Mouse (Mus musculus): ENCODE data around the gene Alkal2. TPM values are rescaled to one million over a fixed set of nuclear protein-coding genes. Genes with fewer than 3 reads are reported as not detected.

Gene Alkal2
- polyA plus RNA-seq (2014; fragmentation: Nextera tagmentation; extraction: Ambion mirVana): 0.43 and 0.47 TPM in 2 replicates

GRCm38 (mm10) chr12:30883986-30884621 lies at the start of gene Alkal2:
Gene Alkal2, plus strand, starts transcription at chr12:30884322.
- peak within 1 kb of the TSS; percentile 40 for H3K4me3 ChIP-seq (ENCODE audit: low read depth, low read length)

GRCm38 (mm10) chr12:30848521-30848920 lies 35.6 kb upstream of the Alkal2 start:
- H3K27ac ChIP-seq (replicated peaks; ENCODE audit: low read depth, low read length): no peak overlapping the region
- H3K9ac ChIP-seq (ENCODE audit: low read length): no peak overlapping the region
- no peaks in the 10 kb centered on the region for H3K9me3 ChIP-seq (ENCODE audit: control insufficient read depth, low read length)
- H3K4me1 ChIP-seq (ENCODE audit: control insufficient read depth, insufficient read depth, low read length): no peaks in the 10 kb centered on the region
- H3K4me2 ChIP-seq (ENCODE audit: low read depth, severe bottlenecking): no peak overlapping the region
- no peak for ATAC-seq (ENCODE audit: insufficient number of reproducible peaks, low FRiP score, low TSS enrichment, low read depth)
- H3K4me3 ChIP-seq (ENCODE audit: low read depth, low read length): no peak overlapping the region
- H3K36me3 ChIP-seq (ENCODE audit: control insufficient read depth, insufficient read depth, low read length): no peaks in the 10 kb centered on the region
- H3K27me3 ChIP-seq (ENCODE audit: control insufficient read depth, insufficient read depth, low read length): no peaks in the 10 kb centered on the region
- 39% methylated on average over 1 of the region's 1 CpGs for WGBS
- DNase-seq (ENCODE audit: low spot score): no peak

More at GRCm38 (mm10) chr12:30883986-30884621, at the start of gene Alkal2:
- Histone ChIP-seq H3K36me3 (ENCODE audit: control insufficient read depth, insufficient read depth, low read length) (no peaks in the 10 kb centered on the region), H3K9me3 (ENCODE audit: control insufficient read depth, low read length) (no peaks in the 10 kb centered on the region), H3K9ac (ENCODE audit: low read length) (peak within 1 kb of the TSS; percentile 43; the same call in 1 of the 2 replicates), H3K27me3 (ENCODE audit: control insufficient read depth, insufficient read depth, low read length) (peaks cover 39% of the 10 kb centered on the region), H3K4me2 (ENCODE audit: low read depth, severe bottlenecking) (peak within 1 kb of the TSS; percentile 93), H3K27ac (replicated peaks; ENCODE audit: low read depth, low read length) (no peak within 1 kb of the TSS), H3K4me1 (ENCODE audit: control insufficient read depth, insufficient read depth, low read length) (peaks cover 6% of the 10 kb centered on the region; the same call in 1 of the 2 replicates)
- no peak for ATAC-seq (ENCODE audit: insufficient number of reproducible peaks, low FRiP score, low TSS enrichment, low read depth)
- DNase-seq (ENCODE audit: low spot score): peak; percentile 53
- under 1% methylated on average over 56 of the region's 58 CpGs for WGBS

- no peak overlapping the region for H3K27ac ChIP-seq (replicated peaks; ENCODE audit: low read depth, low read length)
- no peaks in the 10 kb centered on the region for H3K4me1 ChIP-seq (ENCODE audit: control insufficient read depth, insufficient read depth, low read length)
- ATAC-seq (ENCODE audit: insufficient number of reproducible peaks, low FRiP score, low TSS enrichment, low read depth) (no peak), DNase-seq (ENCODE audit: low spot score) (no peak)
- WGBS: 83% methylated on average over 2 of the region's 2 CpGs
- no peaks in the 10 kb centered on the region for H3K36me3 ChIP-seq (ENCODE audit: control insufficient read depth, insufficient read depth, low read length)
- H3K4me2 ChIP-seq (ENCODE audit: low read depth, severe bottlenecking): no peak overlapping the region
- no peaks in the 10 kb centered on the region for H3K27me3 ChIP-seq (ENCODE audit: control insufficient read depth, insufficient read depth, low read length)
- no peak overlapping the region for H3K4me3 ChIP-seq (ENCODE audit: low read depth, low read length)
- H3K9me3 ChIP-seq (ENCODE audit: control insufficient read depth, low read length): no peaks in the 10 kb centered on the region
- no peak overlapping the region for H3K9ac ChIP-seq (ENCODE audit: low read length)
Observed at GRCm38 (mm10) chr12:30850902-30851301, 33.2 kb upstream of the Alkal2 start.

GRCm38 (mm10) chr12:30851871-30852270 lies 32.3 kb upstream of the Alkal2 start:
- WGBS: 89% methylated on average over 6 of the region's 6 CpGs

GRCm38 (mm10) chr12:30855442-30856159 lies 28.5 kb upstream of the Alkal2 start:
- H3K4me1 ChIP-seq (ENCODE audit: control insufficient read depth, insufficient read depth, low read length): no peaks in the 10 kb centered on the region
- no peak overlapping the region for H3K27ac ChIP-seq (replicated peaks; ENCODE audit: low read depth, low read length)
- ATAC-seq (ENCODE audit: insufficient number of reproducible peaks, low FRiP score, low TSS enrichment, low read depth) (no peak), DNase-seq (ENCODE audit: low spot score) (no peak)
- no peaks in the 10 kb centered on the region for H3K36me3 ChIP-seq (ENCODE audit: control insufficient read depth, insufficient read depth, low read length)
- H3K4me3 ChIP-seq (ENCODE audit: low read depth, low read length): no peak overlapping the region
- 76% methylated on average over 6 of the region's 6 CpGs for WGBS
- no peaks in the 10 kb centered on the region for H3K9me3 ChIP-seq (ENCODE audit: control insufficient read depth, low read length)
- H3K9ac ChIP-seq (ENCODE audit: low read length): no peak overlapping the region
- no peaks in the 10 kb centered on the region for H3K27me3 ChIP-seq (ENCODE audit: control insufficient read depth, insufficient read depth, low read length)
- H3K4me2 ChIP-seq (ENCODE audit: low read depth, severe bottlenecking): no peak overlapping the region

More at GRCm38 (mm10) chr12:30851871-30852270, 32.3 kb upstream of the Alkal2 start:
- H3K4me2 ChIP-seq (ENCODE audit: low read depth, severe bottlenecking): no peak overlapping the region
- H3K27ac ChIP-seq (replicated peaks; ENCODE audit: low read depth, low read length): no peak overlapping the region
- ATAC-seq (ENCODE audit: insufficient number of reproducible peaks, low FRiP score, low TSS enrichment, low read depth): no peak
- H3K9ac ChIP-seq (ENCODE audit: low read length): no peak overlapping the region
- no peaks in the 10 kb centered on the region for H3K9me3 ChIP-seq (ENCODE audit: control insufficient read depth, low read length)
- H3K4me3 ChIP-seq (ENCODE audit: low read depth, low read length): no peak overlapping the region
- H3K27me3 ChIP-seq (ENCODE audit: control insufficient read depth, insufficient read depth, low read length): no peaks in the 10 kb centered on the region
- DNase-seq (ENCODE audit: low spot score): no peak
- H3K4me1 ChIP-seq (ENCODE audit: control insufficient read depth, insufficient read depth, low read length): no peaks in the 10 kb centered on the region
- no peaks in the 10 kb centered on the region for H3K36me3 ChIP-seq (ENCODE audit: control insufficient read depth, insufficient read depth, low read length)

GRCm38 (mm10) chr12:30856172-30856571 lies 27.9 kb upstream of the Alkal2 start:
- Histone ChIP-seq H3K9ac (ENCODE audit: low read length) (no peak overlapping the region), H3K27ac (replicated peaks; ENCODE audit: low read depth, low read length) (no peak overlapping the region), H3K27me3 (ENCODE audit: control insufficient read depth, insufficient read depth, low read length) (no peaks in the 10 kb centered on the region), H3K4me2 (ENCODE audit: low read depth, severe bottlenecking) (no peak overlapping the region), H3K36me3 (ENCODE audit: control insufficient read depth, insufficient read depth, low read length) (no peaks in the 10 kb centered on the region), H3K4me1 (ENCODE audit: control insufficient read depth, insufficient read depth, low read length) (no peaks in the 10 kb centered on the region), H3K9me3 (ENCODE audit: control insufficient read depth, low read length) (no peaks in the 10 kb centered on the region), H3K4me3 (ENCODE audit: low read depth, low read length) (no peak overlapping the region)
- no peak for ATAC-seq (ENCODE audit: insufficient number of reproducible peaks, low FRiP score, low TSS enrichment, low read depth)
- no peak for DNase-seq (ENCODE audit: low spot score)
- 94% methylated on average over 5 of the region's 5 CpGs for WGBS

GRCm38 (mm10) chr12:30864347-30864746 lies 19.8 kb upstream of the Alkal2 start:
- WGBS: 88% methylated on average over 2 of the region's 2 CpGs
- Histone ChIP-seq H3K9me3 (ENCODE audit: control insufficient read depth, low read length) (no peaks in the 10 kb centered on the region), H3K4me1 (ENCODE audit: control insufficient read depth, insufficient read depth, low read length) (no peaks in the 10 kb centered on the region), H3K27ac (replicated peaks; ENCODE audit: low read depth, low read length) (no peak overlapping the region), H3K4me3 (ENCODE audit: low read depth, low read length) (no peak overlapping the region), H3K4me2 (ENCODE audit: low read depth, severe bottlenecking) (no peak overlapping the region), H3K27me3 (ENCODE audit: control insufficient read depth, insufficient read depth, low read length) (no peaks in the 10 kb centered on the region), H3K36me3 (ENCODE audit: control insufficient read depth, insufficient read depth, low read length) (no peaks in the 10 kb centered on the region), H3K9ac (ENCODE audit: low read length) (no peak overlapping the region)
- DNase-seq (ENCODE audit: low spot score) (no peak), ATAC-seq (ENCODE audit: insufficient number of reproducible peaks, low FRiP score, low TSS enrichment, low read depth) (no peak)

GRCm38 (mm10) chr12:30865781-30866180 lies 18.3 kb upstream of the Alkal2 start:
- H3K27me3 ChIP-seq (ENCODE audit: control insufficient read depth, insufficient read depth, low read length): no peaks in the 10 kb centered on the region
- no peak overlapping the region for H3K4me2 ChIP-seq (ENCODE audit: low read depth, severe bottlenecking)
- no peaks in the 10 kb centered on the region for H3K9me3 ChIP-seq (ENCODE audit: control insufficient read depth, low read length)
- no peak for DNase-seq (ENCODE audit: low spot score)
- no peaks in the 10 kb centered on the region for H3K4me1 ChIP-seq (ENCODE audit: control insufficient read depth, insufficient read depth, low read length)
- H3K27ac ChIP-seq (replicated peaks; ENCODE audit: low read depth, low read length): no peak overlapping the region
- no peak overlapping the region for H3K4me3 ChIP-seq (ENCODE audit: low read depth, low read length)
- no peak overlapping the region for H3K9ac ChIP-seq (ENCODE audit: low read length)
- no peaks in the 10 kb centered on the region for H3K36me3 ChIP-seq (ENCODE audit: control insufficient read depth, insufficient read depth, low read length)
- no peak for ATAC-seq (ENCODE audit: insufficient number of reproducible peaks, low FRiP score, low TSS enrichment, low read depth)
- WGBS: 50% methylated on average over 4 of the region's 4 CpGs
